Mouse (Mus musculus) intestine, embryonic 15.5 days (tissue): Measurements from ENCODE around the gene Sh3glb1. TPM values are rescaled to one million over a fixed set of nuclear protein-coding genes. Genes with fewer than 3 reads are reported as not detected.

Experiments used
- polyA plus RNA-seq: library from polyadenylated mRNA; unstranded; fragments of >200 nt; fragmentation: Nextera tagmentation; extraction: Ambion mirVana; gene quantifications from 2 replicates; pipeline ENCODE4 v1.2.1, GENCODE M21; 2015

The Sh3glb1 gene
- polyA plus RNA-seq, 1 experiment from 2014 or later = 106 TPM

Other genes with a start within 250 kb of the Sh3glb1 start
- gene Hs2st1, start 150.2 kb downstream of the Sh3glb1 start, polyA plus RNA-seq = 9.4 and 10.3 TPM in 2 replicates
- gene Selenof, start 150.0 kb downstream of the Sh3glb1 start, polyA plus RNA-seq = 618 and 622 TPM in 2 replicates
- gene Clca3a1, start 40.6 kb upstream of the Sh3glb1 start, polyA plus RNA-seq = 5.7 and 7.9 TPM in 2 replicates
- 0.54 and 0.77 TPM in 2 replicates for gene Clca3a2, start 99.2 kb upstream of the Sh3glb1 start, polyA plus RNA-seq
- 5.8 and 6.3 TPM in 2 replicates for gene Clca3b, start 129.0 kb upstream of the Sh3glb1 start, polyA plus RNA-seq
- 22.4 and 31.6 TPM in 2 replicates for gene Clca4b, start 212.2 kb upstream of the Sh3glb1 start, polyA plus RNA-seq